Mouse (Mus musculus) spleen, postnatal 4 days (tissue): Measurements from ENCODE around the gene Apoc4.
A peak's percentile ranks its signal among the peaks of the same experiment; 100 is the strongest.

Experiments
- DNase-seq, 2 experiments: peaks; one replicate each; pipeline ENCODE4 v3.0.0; 2022; ENCODE audit warnings: low spot score in 2 of 2

Gene Apoc4

GRCm38 (mm10) chr7:19629361-19629734 is 51.9 kb downstream of the Apoc4 start, which contains the start of gene Relb:
Relb (minus strand) TSS chr7:19629438.
- peak; percentile 89 to 94 for DNase-seq

GRCm38 (mm10) chr7:19628536-19629360 is 52.5 kb downstream of the Apoc4 start:
- peak; percentile 94 to 98 for DNase-seq

GRCm38 (mm10) chr7:19628192-19628535 is 53.1 kb downstream of the Apoc4 start:
- DNase-seq = no peak
